Mouse (Mus musculus) myocyte (in vitro differentiated cells): ENCODE results near the gene Wdr95. TPM values are rescaled to one million over a fixed set of nuclear protein-coding genes. Genes with fewer than 3 reads are reported as not detected.

Experiments
- H3K27me3 ChIP-seq: one replicate; pipeline ENCODE4 v1.6.1; 2011; ENCODE audit not compliant: control insufficient read depth, insufficient read depth, insufficient read length
- H3K36me3 ChIP-seq: one replicate; pipeline ENCODE4 v1.6.1; 2011; ENCODE audit not compliant: control insufficient read depth, insufficient read depth
- H3K4me2 ChIP-seq: one replicate; pipeline ENCODE4 v1.6.1; 2011; ENCODE audit warnings: low read depth, control low read depth
- H3K4me3 ChIP-seq: one replicate; pipeline ENCODE4 v1.5.1; 2011; ENCODE audit warnings: mild to moderate bottlenecking, control low read depth, moderate library complexity
- H3K79me2 ChIP-seq: one replicate; pipeline ENCODE4 v1.6.1; 2011; ENCODE audit not compliant: control insufficient read depth, insufficient read depth
- H3ac ChIP-seq: one replicate; pipeline ENCODE4 v1.6.1; 2011; ENCODE audit not compliant: control insufficient read depth, insufficient read length
- CEBPB ChIP-seq: IDR thresholded peaks from 2 replicates; pipeline ENCODE4 v1.6.1; 2011; ENCODE audit warnings: mild to moderate bottlenecking, moderate library complexity; ENCODE audit not compliant: poor library complexity, insufficient read depth, severe bottlenecking
- E2F4 ChIP-seq: IDR thresholded peaks from one replicate; pipeline ENCODE4 v1.6.1; 2011; ENCODE audit warnings: mild to moderate bottlenecking, control low read depth, moderate library complexity; ENCODE audit not compliant: insufficient read depth
- MAX ChIP-seq: IDR thresholded peaks from one replicate; pipeline ENCODE4 v1.6.1; 2011; ENCODE audit warnings: low read depth, mild to moderate bottlenecking, control low read depth
- MYOD1 ChIP-seq, 3 experiments: IDR thresholded peaks; one replicate each; pipeline ENCODE4 v1.6.1; 2011; ENCODE audit warnings: control low read depth in 2 of 3, low read depth in 2 of 3, mild to moderate bottlenecking in 2 of 3, moderate library complexity in 1 of 3; ENCODE audit not compliant: insufficient read length in 2 of 3, control insufficient read depth in 1 of 3
- MYOG ChIP-seq, 3 experiments: IDR thresholded peaks; one replicate each; pipeline ENCODE4 v1.6.1; 2011; ENCODE audit warnings: control low read depth in 2 of 3, low read depth in 2 of 3, mild to moderate bottlenecking in 2 of 3; ENCODE audit not compliant: insufficient read length in 2 of 3, control insufficient read depth in 1 of 3, insufficient read depth in 1 of 3
- POLR2A ChIP-seq: IDR thresholded peaks from one replicate; pipeline ENCODE4 v1.6.1; 2011; ENCODE audit warnings: low read depth, mild to moderate bottlenecking, control low read depth, moderate library complexity; ENCODE audit not compliant: insufficient read length
- POLR2AphosphoS2 ChIP-seq: IDR thresholded peaks from one replicate; pipeline ENCODE4 v1.6.1; 2011; ENCODE audit warnings: low read depth, control low read depth; ENCODE audit not compliant: insufficient read length
- REST ChIP-seq: IDR thresholded peaks from one replicate; pipeline ENCODE4 v1.6.1; 2011; ENCODE audit warnings: mild to moderate bottlenecking, control low read depth, moderate library complexity; ENCODE audit not compliant: insufficient read depth, insufficient read length
- SRF ChIP-seq: IDR thresholded peaks from one replicate; pipeline ENCODE4 v1.6.1; 2011; ENCODE audit warnings: low read depth; ENCODE audit not compliant: control insufficient read depth, insufficient read length
- TCF12 ChIP-seq: IDR thresholded peaks from one replicate; pipeline ENCODE4 v1.6.1; 2011; ENCODE audit warnings: mild to moderate bottlenecking, control low read depth; ENCODE audit not compliant: poor library complexity, insufficient read depth, severe bottlenecking
- TCF3 ChIP-seq: IDR thresholded peaks from one replicate; pipeline ENCODE4 v1.6.1; 2011; ENCODE audit warnings: low read depth, control low read depth; ENCODE audit not compliant: insufficient read length
- USF1 ChIP-seq: IDR thresholded peaks from one replicate; pipeline ENCODE4 v1.6.1; 2011; ENCODE audit warnings: low read depth, mild to moderate bottlenecking, control low read depth, moderate library complexity
- polyA plus RNA-seq: library from polyadenylated mRNA; unstranded; fragments of >200 nt; fragmentation: generic; extraction: Trizol; gene quantifications from one replicate; pipeline ENCODE4 v1.2.1, GENCODE M21; 2012; ENCODE audit warnings: missing spikeins

Gene Wdr95
- polyA plus RNA-seq, 1 experiment: 0.07 TPM

DNA sequence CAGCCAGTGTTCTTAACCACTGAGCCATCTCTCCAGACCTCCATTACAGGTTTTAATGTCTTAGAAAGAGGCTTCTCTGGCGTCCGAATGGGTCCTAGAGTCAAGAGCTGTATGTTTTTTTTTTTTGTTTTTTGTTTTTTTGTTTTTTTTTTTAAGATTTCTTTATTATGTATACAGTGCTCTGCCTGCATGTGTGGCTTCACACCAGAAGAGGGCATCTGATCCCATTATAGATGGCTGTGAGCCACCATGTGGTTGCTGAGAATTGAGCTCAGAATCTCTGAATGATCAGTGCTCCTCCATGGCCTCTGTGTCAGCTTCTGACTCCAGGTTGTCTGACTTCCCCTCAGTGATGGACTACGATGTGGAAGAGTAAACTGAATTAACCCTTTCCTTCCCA, 129.5 kb downstream of the Wdr95 start:
- Histone ChIP-seq H3K4me2 (no peak overlapping the region), H3K79me2 (no peaks in the 10 kb centered on the region), H3K27me3 (no peaks in the 10 kb centered on the region), H3ac (no peak overlapping the region), H3K36me3 (no peaks in the 10 kb centered on the region), H3K4me3 (no peak overlapping the region)
- TF ChIP-seq POLR2AphosphoS2 (no peak), TCF3 (no peak), SRF (no peak), MAX (no peak), TCF12 (no peak), REST (no peak), E2F4 (no peak), POLR2A (no peak), MYOD1 (IDR thresholded peaks at IDR 0.05; ENCODE audit: control insufficient read depth in 1 of 3, insufficient read length in 2 of 3, low read depth in 2 of 3) (no peak), CEBPB (no peak), USF1 (no peak), MYOG (IDR thresholded peaks at IDR 0.05; ENCODE audit: control insufficient read depth in 1 of 3, insufficient read depth in 1 of 3, insufficient read length in 2 of 3, low read depth in 2 of 3) (no peak)

DNA sequence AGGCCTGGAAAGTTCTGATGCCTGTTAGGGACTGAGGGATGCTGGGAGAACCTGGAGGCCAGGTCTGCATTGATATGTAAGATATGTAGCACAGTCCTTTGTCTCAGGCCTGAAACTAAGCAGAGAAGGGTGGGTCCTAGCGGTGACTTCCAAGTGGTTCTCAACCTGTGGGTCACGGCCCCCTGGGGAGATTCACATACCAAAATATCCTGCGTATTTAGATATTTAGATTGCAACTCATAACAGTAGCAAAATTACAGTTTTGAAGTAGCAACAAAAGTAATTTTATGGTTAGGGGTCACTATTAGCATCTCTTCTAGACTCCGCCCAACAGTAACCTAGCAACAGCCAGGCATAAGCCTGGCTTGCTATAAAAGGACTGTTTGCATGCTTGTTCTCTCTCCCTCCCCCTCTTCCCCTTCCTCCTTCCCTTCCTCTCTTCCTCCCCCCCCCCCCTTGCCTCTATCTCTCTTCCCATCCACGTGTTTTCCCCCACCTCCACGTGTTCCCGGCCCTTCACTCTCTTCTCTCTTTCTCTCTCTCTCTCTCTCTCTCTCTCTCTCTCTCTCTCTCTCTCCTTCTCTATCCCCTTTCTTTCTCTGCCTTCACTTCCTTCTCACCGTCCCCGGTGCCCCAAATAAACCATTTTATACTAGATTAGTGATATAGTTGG, 130.4 kb downstream of the Wdr95 start:
- Histone ChIP-seq H3K4me2 (no peak overlapping the region), H3ac (no peak overlapping the region), H3K27me3 (no peaks in the 10 kb centered on the region), H3K79me2 (no peaks in the 10 kb centered on the region), H3K36me3 (no peaks in the 10 kb centered on the region), H3K4me3 (no peak overlapping the region)
- TF ChIP-seq TCF12: no peak
- no peak for TF ChIP-seq CEBPB
- TF ChIP-seq USF1: no peak
- no peak for TF ChIP-seq POLR2A
- TF ChIP-seq SRF: no peak
- no peak for TF ChIP-seq MYOD1 (IDR thresholded peaks at IDR 0.05; ENCODE audit: control insufficient read depth in 1 of 3, insufficient read length in 2 of 3, low read depth in 2 of 3)
- no peak for TF ChIP-seq POLR2AphosphoS2

DNA sequence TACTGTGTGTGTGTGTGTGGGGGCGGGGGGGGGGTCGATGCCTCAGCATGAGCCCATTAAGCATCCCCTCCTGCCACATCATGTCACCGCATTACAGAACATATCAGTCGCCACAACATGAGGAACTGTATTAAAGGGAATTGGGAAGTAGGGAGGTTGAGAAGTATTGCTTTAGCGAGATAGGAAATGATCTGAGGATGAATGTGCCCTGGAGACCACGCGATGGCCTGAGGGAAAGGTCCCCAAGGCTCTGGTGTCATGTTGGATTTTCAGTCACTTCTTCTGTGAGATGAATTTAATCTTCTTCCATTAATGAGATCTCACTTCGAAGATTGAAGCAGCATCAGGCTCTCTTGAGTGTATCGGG, 130.9 kb downstream of the Wdr95 start:
- Histone ChIP-seq H3K36me3 (no peaks in the 10 kb centered on the region), H3K79me2 (no peaks in the 10 kb centered on the region), H3ac (no peak overlapping the region), H3K27me3 (no peaks in the 10 kb centered on the region), H3K4me2 (no peak overlapping the region), H3K4me3 (no peak overlapping the region)
- TF ChIP-seq TCF12 (no peak), TCF3 (no peak), REST (no peak), MYOD1 (IDR thresholded peaks at IDR 0.05; ENCODE audit: control insufficient read depth in 1 of 3, insufficient read length in 2 of 3, low read depth in 2 of 3) (no peak), E2F4 (no peak), POLR2A (no peak), MYOG (IDR thresholded peaks at IDR 0.05; ENCODE audit: control insufficient read depth in 1 of 3, insufficient read depth in 1 of 3, insufficient read length in 2 of 3, low read depth in 2 of 3) (no peak), POLR2AphosphoS2 (no peak), CEBPB (no peak), SRF (no peak), MAX (no peak), USF1 (no peak)

DNA sequence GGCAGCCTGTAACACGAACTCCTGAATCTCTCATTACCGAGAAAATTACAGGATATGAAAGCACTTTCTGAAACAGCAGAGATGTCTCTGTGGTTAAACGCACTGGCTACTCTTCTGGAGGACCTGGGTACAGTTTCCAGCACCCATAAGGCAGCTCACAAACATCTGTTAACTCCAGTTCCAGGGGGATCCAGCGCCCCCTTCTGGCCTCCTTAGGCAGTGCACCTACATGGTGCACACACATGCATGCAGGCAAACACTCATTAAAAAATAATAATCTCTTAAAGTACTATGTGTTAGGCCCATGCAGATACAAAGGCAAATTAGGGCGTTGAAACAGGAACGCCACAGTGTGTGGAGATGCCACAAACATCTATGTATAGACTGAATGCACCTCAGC, 132.9 kb downstream of the Wdr95 start:
- TF ChIP-seq E2F4: no peak
- no peak for TF ChIP-seq MAX
- TF ChIP-seq SRF: no peak
- no peak for TF ChIP-seq MYOG (IDR thresholded peaks at IDR 0.05; ENCODE audit: control insufficient read depth in 1 of 3, insufficient read depth in 1 of 3, insufficient read length in 2 of 3, low read depth in 2 of 3)
- TF ChIP-seq CEBPB: no peak
- no peak for TF ChIP-seq REST
- TF ChIP-seq TCF3: no peak
- no peak for TF ChIP-seq MYOD1 (IDR thresholded peaks at IDR 0.05; ENCODE audit: control insufficient read depth in 1 of 3, insufficient read length in 2 of 3, low read depth in 2 of 3)
- TF ChIP-seq TCF12: no peak
- no peaks in the 10 kb centered on the region for H3K27me3 ChIP-seq
- no peak overlapping the region for H3K4me2 ChIP-seq
- no peak overlapping the region for H3K4me3 ChIP-seq
- H3K79me2 ChIP-seq: no peaks in the 10 kb centered on the region
- H3ac ChIP-seq: no peak overlapping the region
- no peaks in the 10 kb centered on the region for H3K36me3 ChIP-seq

Other genes starting within 250 kb of the Wdr95 start
- 0.61 TPM for gene Medag, start 116.9 kb upstream of the Wdr95 start, polyA plus RNA-seq
- gene Tex26, start 89.0 kb upstream of the Wdr95 start, polyA plus RNA-seq: 0.56 TPM
- 38.0 TPM for gene Hsph1, start 107.7 kb downstream of the Wdr95 start, polyA plus RNA-seq
- gene B3glct, start 149.6 kb downstream of the Wdr95 start, polyA plus RNA-seq: 4.6 TPM